Mouse (Mus musculus): ENCODE measurements around the gene Rhox2e. TPM values are rescaled to one million over a fixed set of nuclear protein-coding genes. Genes with fewer than 3 reads are reported as not detected.
"Not testable (repeated sequence)": the region's sequence is repeated elsewhere in the genome, so short reads cannot be mapped to it uniquely, and the experiment has no call there.

Gene Rhox2e
- polyA plus RNA-seq (2017; shearing (Covaris generic)) = not detected

DNA sequence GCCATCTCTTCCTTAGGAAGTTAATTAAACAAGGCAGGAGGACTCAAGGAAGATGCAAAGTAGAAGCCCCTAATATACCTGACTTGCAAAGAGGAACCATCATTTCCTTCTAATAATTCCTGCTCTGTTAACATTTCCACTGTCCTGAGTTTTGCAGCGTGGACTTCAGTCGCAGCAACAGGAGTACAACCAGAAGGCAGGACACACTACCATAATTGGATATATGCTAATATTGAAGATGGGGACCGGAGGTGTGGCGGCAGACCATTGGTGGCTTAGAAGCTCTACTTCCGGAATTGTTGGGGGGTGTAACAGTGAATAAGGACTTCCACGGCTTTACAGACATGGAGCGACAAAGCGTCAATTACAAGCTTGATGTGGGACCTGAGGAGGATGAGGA, at the start of gene Rhox2e:
Rhox2e (plus strand) TSS at position 301 of the 400 bp plus-strand sequence.
- not testable (repeated sequence) for ATAC-seq

DNA sequence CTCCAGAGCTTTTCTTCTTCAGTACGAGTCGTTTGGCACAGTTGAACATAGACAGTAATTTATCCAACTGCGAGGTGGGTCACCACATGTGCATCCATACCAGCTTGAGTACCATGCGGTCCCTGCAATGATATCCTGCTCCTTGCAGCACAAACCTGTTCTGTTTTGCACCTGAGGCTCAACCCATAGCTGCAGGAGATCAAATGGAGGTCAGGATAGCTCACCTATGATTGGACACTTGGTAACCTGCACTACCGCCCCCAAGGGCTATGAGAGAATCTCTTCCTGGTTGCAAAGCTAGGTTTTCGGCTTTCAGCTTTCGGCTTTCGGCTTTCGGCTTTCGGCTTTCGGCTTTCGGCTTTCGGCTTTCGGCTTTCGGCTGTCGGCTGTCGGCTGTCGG, 16.2 kb upstream of the Rhox2e start, which contains the start of gene Rhox4d:
Rhox4d (plus strand) TSS at position 301 of the 400 bp plus-strand sequence.
- ATAC-seq = not testable (repeated sequence)

DNA sequence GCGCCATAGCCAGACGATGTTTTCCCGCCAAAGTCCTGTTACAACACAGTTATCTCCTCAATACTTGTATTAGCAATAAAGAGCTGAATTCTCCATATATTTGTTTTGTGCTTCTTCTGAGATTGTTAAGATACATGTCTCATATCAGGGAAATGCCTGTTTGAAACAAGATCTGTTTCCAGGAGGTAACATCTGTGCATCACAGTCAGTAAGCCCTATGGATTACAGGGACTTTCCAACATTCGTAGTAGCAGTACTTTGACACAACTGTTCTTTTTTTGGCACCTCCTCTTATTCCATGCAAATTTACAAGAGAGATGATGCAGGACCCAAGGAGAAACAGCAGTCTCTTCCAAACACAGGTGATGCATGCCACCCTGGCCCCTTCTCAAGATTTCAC, 11.5 kb downstream of the Rhox2e start, which contains the start of gene Rhox3e:
Rhox3e (plus strand) TSS at position 301 of the 400 bp plus-strand sequence.
- not testable (repeated sequence) for ATAC-seq

- not testable (repeated sequence) for ATAC-seq
Measured at GRCm38 (mm10) chrX:37557112-37557511, 26.9 kb downstream of the Rhox2e start, which contains the start of gene Rhox4e. TSS of gene Rhox4e (plus strand) at chrX:37557412.

DNA sequence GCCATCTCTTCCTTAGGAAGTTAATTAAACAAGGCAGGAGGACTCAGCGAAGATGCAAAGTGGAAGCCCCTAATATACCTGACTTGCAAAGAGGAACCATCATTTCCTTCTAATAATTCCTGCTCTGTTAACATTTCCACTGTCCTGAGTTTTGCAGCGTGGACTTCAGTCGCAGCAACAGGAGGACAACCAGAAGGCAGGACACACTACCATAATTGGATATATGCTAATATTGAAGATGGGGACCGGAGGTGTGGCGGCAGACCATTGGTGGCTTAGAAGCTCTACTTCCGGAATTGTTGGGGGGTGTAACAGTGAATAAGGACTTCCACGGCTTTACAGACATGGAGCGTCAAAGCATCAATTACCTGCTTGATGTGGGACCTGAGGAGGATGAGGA, 40.9 kb downstream of the Rhox2e start, which contains the start of gene Rhox2f:
Rhox2f (plus strand) TSS at position 301 of the 400 bp plus-strand sequence.
- ATAC-seq = not testable (repeated sequence)

DNA sequence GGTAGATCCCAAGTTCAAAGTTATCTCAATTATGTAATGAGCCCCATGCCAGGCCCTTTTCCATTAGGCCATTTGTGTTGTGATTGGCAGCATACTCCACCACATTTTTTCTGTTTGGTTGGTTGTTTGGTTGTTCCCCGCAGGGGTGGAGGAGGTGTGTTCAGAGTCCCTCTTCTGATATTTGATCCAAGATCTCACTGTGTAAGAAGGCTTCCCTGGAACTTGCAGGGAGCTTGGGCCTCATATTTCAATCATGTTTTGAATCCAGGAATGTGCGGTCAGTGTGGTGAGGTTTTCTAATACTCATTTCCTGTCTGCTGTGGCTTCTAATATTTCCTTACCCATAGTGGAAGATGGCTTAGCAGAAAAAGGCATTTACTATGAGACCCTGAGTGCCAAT, 42.4 kb downstream of the Rhox2e start:
- ATAC-seq = not testable (repeated sequence)

GRCm38 (mm10) chrX:37580692-37581091, 50.4 kb downstream of the Rhox2e start, which contains the start of gene Rhox3f:
TSS of gene Rhox3f (plus strand) at chrX:37580992.
- not testable (repeated sequence) for ATAC-seq

Other genes starting within 250 kb of the Rhox2e start
- gene Rhox3a2, start 150.4 kb upstream of the Rhox2e start, polyA plus RNA-seq (2017; shearing (Covaris generic)) = not detected
- not detected for gene Rhox4a2, start 139.6 kb upstream of the Rhox2e start, polyA plus RNA-seq (2017; shearing (Covaris generic))
- not detected for gene Rhox2b, start 118.4 kb upstream of the Rhox2e start, polyA plus RNA-seq (2017; shearing (Covaris generic))
- under 1 TPM in 1 of 2 experiments, not detected in 1; 0.33 TPM for gene Rhox4b, start 98.0 kb upstream of the Rhox2e start, polyA plus RNA-seq (2017; shearing (Covaris generic))
- not detected for gene Rhox2c, start 76.8 kb upstream of the Rhox2e start, polyA plus RNA-seq (2017; shearing (Covaris generic))
- gene Rhox3c, start 71.9 kb upstream of the Rhox2e start, polyA plus RNA-seq (2017; shearing (Covaris generic)) = not detected
- not detected for gene Rhox4c, start 50.1 kb upstream of the Rhox2e start, polyA plus RNA-seq (2017; shearing (Covaris generic))
- gene Rhox2d, start 37.0 kb upstream of the Rhox2e start, polyA plus RNA-seq (2017; shearing (Covaris generic)) = not detected
- gene Rhox4d, start 16.1 kb upstream of the Rhox2e start, polyA plus RNA-seq (2017; shearing (Covaris generic)) = under 1 TPM in 1 of 2 experiments, not detected in 1; 0.27 TPM
- gene Rhox3e, start 11.6 kb downstream of the Rhox2e start, polyA plus RNA-seq (2017; shearing (Covaris generic)) = not detected
- gene Rhox4e, start 27.0 kb downstream of the Rhox2e start, polyA plus RNA-seq (2017; shearing (Covaris generic)) = not detected
- not detected for gene Rhox2f, start 41.0 kb downstream of the Rhox2e start, polyA plus RNA-seq (2017; shearing (Covaris generic))
- not detected for gene Rhox3f, start 50.5 kb downstream of the Rhox2e start, polyA plus RNA-seq (2017; shearing (Covaris generic))
- under 1 TPM in 1 of 2 experiments, not detected in 1; 0.45 TPM for gene Rhox4f, start 77.3 kb downstream of the Rhox2e start, polyA plus RNA-seq (2017; shearing (Covaris generic))
- not detected for gene Rhox3g, start 98.2 kb downstream of the Rhox2e start, polyA plus RNA-seq (2017; shearing (Covaris generic))
- gene Rhox2g, start 113.0 kb downstream of the Rhox2e start, polyA plus RNA-seq (2017; shearing (Covaris generic)) = not detected
- not detected for gene Rhox4g, start 120.9 kb downstream of the Rhox2e start, polyA plus RNA-seq (2017; shearing (Covaris generic))
- gene Rhox3h, start 138.3 kb downstream of the Rhox2e start, polyA plus RNA-seq (2017; shearing (Covaris generic)) = not detected
- gene Rhox2h, start 142.8 kb downstream of the Rhox2e start, polyA plus RNA-seq (2017; shearing (Covaris generic)) = not detected